Mouse (Mus musculus) cerebellum, adult 11 months (tissue): Measurements from ENCODE around the gene Ccdc33.

ENCODE experiments used
- DNase-seq: peaks from one replicate; pipeline ENCODE4 v3.0.0; 2022

The Ccdc33 gene

DNA sequence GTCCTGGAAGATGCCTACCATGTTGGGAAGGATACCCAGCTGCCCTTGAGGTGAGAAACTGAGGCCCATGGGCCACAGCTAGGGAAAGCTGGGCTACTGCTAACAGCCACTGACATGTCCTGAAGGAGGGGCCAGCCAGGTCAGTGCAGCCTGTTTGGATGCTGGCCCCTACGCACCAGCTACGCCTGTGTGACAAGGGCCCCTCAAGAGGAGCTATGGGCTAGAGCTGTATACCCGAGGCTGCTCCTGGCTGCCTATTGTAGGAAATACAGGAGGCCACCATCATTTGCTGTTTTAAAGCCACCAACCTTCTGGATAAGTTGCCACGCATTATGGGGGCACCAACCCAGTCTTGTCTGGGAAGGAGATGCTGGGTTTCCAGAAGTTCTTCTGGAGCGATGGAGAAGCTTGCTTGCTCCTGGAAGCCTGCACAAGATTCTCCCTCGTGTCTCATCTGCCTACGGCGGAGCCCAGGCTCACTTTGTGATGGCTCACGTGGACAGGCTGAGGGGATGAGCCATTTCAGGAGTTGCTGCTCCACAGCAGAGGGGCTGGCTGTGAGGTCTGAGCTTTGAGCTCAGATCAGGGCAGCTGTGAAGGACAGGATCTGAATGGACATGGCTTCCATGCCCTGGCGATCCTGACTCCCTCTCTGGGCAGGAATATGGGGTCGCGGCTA is 110.1 kb downstream of the Ccdc33 start:
- DNase-seq, result no peak

DNA sequence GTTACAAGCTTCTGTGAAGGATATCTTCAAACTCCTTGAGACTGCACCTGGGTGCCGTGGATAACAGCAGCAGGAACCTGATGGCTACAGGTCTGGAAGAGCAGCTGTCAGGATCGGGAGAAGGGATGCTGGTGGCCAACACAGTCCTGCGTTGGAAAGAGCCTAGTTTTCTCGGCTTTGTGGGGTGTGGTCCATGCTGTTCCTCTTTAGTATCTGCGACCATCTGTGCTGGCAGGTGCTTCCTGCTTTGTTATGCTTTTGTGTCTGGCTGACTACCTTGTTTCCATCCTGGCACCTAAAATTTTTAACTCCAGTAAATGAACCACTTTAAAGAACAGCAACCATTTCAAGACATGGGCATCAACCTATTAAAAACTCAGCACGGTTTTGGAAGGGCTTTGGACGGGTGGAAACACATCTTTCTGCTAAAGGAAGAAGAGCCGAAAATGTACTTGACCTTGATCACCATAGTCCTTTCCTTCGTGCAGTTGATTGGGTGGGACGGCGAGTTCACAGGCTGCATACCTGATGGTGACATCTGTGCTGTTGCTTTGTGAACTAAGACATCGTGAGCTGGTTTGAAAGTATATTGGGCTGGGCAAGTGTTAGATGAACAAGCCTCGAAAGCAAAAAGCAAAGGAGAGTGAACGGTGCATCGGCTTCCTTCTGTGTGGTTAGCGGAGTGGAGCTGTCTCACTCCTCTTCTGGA is 112.7 kb downstream of the Ccdc33 start, which contains the start of gene Cyp11a1:
TSS of gene Cyp11a1 (plus strand) at position 659 of the 709 bp plus-strand sequence.
- no peak for DNase-seq

DNA sequence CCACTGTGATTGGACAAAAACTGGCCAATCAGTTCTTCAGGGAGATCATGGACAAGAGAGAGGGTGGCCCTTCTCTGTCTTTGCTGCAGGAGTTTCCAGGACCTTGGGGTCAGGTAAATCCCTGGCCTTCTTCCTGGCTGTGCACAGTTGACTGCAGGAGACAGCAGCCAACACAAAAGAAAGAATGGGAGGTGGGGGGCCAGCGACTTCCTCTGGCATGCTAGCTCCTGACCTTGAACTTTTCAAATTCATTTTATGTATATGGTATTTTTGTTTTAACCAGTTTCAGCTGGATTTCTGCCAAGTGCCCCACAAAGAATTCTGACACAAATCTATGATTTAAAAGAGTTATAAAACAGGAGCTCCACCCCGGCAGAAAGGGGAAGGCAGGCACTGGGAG is 115.4 kb downstream of the Ccdc33 start:
- no peak for DNase-seq

DNA sequence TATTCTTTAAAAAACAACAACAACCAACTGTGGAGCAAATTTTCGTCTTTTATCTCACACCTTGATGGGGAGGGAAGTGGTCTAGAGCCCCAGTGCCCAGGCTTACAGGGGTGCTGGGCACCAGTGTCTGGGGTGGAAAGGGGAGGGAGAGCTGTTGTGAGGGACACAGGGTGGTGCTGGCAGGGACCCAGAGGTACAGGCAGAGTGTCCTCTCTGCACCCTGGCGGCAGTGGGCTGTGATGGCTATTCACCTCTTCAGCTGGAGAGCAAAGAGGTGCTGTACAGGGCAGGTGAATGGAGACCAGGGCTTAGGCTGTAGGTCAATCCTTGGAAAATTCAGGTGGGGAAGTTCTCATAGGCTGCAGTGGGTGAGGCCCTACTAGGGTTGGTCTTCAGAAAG is 118.9 kb downstream of the Ccdc33 start:
- DNase-seq, result no peak

DNA sequence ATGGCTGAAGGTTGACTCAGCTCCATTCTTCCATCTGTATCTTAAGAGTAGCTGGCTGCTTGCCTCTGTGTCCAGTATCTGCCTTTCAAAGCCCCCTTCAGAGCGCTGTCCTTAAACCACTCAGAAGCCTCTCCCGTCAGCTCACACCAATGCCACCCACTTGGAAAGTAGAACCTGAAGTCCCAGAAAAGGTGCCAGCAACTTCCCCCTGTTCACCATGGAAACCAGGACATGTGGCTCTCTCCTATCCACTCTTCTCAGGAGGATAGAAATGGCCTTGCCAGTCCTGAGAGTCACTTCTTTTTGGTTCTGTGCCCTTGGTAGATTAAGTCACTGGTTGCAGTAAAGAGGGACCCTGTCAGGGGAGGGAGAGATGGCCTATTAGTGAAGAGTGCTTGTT is 119.9 kb downstream of the Ccdc33 start:
- DNase-seq, result no peak

DNA sequence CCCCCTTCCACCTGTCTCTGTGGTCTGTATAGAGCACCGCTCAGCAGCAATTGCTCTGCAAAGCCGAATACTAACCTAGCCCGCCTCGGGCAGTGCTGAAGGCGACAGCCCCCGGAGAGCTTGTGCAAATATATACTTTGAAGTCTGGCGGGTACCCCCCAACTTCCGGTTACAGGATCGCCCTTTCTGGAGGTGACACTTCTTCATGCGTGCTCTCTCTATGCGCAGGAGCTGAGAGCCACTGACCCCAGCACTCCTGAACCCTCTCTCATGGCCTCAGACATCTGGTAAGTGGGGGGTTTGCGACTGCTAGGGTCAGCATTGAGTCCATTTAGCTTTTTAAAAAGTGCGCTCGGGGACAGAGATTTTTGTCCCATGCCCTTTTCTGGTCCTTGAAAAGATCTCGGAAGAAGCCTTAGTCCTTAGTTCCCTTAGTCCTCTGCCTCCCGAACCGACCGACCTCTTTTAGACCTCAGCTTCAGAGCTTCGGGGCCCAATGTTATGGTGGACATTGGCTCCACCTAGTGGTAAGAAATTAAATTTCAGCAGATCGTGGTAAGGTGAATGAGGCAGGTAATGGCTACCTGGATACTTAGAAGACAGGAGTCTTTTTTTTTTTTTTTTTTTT is 120.5 kb downstream of the Ccdc33 start:
- peak; percentile 76 for DNase-seq

DNA sequence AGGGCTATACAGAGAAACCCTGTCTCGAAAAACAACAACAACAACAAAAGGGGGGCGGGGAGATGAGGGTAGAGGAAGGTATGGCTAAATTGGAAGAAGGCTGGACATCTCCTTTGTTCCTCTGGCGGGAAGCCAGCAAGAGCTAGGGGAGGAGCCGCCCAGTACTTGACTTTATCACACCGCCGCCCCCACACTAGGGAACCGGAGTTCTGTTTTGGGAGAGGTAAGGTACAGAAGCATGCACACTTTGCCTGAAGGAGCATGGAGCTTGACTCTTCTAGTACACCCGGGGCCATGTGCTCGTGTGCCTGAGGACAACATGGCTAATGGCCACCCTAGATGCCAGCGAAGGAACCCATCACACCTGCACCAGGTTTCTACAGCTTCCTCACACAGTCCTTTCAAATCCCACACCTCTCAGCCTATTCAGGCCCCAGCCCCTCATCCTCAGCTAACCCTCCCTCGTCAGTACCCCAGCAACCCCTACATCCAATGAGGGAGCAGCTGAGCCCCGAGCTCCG is 121.1 kb downstream of the Ccdc33 start:
- peak; percentile 37 for DNase-seq

DNA sequence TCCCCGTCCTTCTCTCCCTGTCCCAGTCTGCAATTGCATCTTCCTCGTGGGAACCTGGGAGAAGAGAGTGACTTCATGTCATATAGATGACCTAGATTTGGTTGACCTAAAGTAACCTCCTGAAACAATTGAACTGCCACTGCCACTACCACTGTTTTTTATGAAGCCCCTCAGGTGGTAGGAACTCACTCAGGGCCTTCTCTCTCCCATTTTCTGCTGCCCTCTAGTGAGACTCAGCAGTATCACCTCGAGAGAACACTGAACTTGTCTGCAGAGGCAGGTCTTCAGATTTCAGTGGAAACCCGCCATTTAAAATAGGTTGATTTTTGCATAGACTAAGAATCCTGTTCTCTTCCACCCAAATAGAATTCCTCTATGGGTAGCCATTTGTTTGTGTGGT is 123.3 kb downstream of the Ccdc33 start:
- DNase-seq, result no peak

DNA sequence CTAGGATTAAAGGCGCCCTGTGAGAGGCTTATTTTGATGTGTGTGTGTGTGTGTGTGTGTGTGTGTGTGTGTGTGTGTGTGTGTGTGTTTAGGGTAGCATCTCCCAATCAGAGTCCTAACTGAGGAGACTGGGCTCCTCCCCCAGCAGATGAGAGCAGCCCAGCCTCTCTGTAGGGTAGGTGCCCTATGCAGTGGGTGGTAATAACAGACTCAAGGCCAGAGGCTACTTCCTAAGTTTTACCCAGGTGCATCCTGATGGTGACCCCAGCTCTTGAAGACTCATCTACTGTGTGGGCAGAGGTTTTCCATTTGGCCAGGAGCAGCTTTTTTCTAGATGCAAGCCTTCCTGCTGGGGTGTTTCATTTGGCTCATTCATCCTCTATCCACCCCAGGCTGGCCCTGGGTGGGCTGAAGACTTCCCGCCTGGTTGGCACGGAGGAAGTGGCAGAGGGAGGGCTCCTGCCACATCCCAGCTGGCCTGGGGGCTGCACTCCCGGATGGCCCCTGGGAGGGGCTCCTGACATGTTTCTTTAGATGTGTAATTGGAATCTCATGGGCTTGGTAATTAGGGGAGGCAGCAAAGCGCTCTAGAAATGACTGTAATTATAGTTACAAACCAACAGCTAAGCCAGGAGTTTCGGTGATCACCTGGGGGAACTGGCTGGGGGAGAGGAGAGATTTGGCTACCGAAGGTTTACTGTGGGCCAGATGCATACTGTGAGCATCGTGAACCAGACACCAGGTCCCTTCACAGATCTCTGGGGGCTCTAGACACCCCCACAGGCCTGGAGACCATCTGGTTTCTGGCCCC is 125.6 kb downstream of the Ccdc33 start:
- no peak for DNase-seq

DNA sequence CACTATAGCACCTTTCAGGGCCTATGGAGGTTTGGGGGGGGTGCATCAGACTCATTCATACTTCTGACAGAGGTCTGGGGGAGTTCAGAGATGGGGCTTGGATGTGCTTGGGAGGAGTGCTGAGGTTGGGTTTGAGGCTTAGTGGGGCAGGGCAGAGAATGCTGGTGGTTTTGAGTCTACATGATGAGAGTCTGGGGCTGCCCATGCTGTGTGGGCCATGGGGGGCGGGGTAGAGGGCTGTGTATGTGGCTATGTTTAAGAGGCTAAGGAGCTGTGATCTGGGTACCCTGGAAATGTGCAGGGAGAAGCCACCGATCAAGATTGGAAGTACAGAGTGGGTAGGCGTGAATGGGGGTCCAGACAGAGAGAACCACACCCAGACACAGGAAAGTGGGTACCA is 126.6 kb downstream of the Ccdc33 start:
- DNase-seq, result no peak

DNA sequence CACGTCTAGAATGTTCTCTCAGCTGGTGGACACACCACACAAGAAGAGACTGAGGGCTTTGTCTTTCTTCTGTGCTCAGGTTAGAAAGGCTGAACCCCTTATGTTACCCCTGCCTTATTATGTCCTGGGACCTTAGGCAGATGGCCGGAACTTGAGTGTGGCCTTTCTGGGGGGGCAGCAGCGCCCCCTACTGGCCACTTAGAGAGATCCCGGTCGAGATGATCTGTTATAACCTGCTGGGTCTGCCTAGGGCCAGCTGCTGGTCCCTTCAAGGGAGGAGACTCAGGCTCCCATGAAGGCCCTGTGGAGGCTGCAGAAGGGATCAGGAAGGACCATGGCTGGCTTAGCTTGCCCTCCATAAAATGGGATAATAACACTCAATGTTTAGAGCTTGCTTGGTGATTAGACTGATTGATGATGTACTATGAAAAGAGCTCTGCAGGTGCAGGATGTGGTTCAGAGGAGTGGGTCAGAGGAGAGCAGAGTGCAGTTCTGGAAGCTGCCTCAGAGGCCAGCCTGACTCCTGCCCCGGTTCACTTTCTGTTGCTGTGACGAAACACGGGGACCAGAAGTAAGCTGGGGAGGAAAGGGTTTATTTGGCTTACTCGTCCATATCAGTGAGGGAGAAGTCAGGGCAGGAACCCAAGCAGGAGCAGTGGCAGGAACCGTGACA is 128.0 kb downstream of the Ccdc33 start:
- peak; percentile 47 for DNase-seq

DNA sequence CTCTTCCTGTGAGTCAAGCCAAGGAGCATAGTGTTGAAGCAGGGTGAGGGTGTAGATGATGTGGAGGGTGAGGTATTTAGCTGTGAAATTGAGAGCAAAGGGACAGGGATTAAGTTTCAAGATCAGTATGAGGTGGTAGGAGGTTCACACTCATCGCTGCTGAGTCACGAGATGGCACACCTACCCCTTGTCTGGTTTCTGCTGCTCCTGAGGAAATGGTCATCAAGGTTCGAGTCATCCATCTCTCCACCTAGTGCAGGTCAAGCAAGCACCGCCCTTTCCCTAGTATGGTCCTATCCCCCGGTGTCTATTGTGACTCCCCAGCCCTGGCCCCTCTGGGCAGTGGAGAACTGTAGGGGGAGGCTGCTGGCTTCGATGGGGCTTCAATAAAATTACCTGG is 129.3 kb downstream of the Ccdc33 start:
- no peak for DNase-seq

DNA sequence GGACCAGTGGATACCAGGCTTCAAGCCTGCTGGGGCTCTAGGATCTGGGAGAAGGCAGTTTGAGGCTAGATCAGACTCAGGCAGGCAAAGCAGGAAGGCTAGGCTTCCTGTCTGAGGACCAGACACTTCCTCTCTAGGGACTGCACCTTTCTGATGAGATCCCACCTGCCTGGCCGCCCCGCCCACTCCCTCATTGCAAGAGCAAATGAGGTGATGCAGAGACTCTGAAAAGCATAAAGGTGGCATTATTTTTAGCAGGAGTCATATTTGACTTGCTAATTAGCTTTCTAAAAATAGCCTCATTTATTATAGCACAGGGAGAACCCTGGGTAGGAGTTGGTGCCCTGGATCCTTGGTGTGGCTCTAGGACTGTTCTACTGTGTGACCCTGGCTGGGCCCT is 130.5 kb downstream of the Ccdc33 start:
- DNase-seq, result no peak

DNA sequence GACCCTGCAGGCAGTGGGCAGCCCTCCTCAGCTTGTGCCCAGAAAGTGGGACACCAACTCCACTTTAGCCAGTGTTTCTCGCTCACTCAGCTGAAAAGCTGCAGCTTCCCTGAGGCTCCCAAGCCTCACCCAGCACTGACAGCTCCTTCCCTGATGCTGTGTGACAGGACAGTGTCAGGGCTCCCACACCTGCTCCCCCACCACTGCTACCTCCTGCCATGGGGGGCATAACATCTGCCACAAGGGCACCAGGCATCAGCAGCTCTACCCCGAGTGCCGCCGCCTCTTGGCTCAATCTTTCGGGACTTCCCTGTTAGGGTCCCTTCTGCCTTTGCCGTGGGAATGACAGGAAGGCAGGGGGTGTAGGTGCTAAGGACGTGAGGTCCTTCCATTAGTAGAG is 132.3 kb downstream of the Ccdc33 start:
- DNase-seq, result no peak

DNA sequence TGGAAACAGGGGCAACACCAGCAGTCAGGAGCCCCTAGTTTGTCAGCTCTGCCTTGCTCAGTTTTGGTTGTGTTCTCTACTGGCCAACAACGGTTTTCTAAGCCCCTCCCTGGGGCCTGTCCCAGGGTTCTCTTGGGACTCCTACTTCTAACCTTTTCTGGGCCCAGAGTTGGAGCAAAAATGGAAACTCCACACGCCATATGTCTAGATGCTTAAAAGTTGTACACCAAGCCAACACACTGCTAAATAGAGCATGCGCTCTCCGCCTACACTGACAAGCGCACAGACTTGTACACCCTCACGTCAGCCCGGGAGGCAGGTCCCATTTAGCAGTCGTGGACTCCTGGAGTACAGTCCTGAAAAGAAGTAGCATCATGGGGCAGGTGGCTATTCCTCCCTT is 133.3 kb downstream of the Ccdc33 start:
- no peak for DNase-seq

DNA sequence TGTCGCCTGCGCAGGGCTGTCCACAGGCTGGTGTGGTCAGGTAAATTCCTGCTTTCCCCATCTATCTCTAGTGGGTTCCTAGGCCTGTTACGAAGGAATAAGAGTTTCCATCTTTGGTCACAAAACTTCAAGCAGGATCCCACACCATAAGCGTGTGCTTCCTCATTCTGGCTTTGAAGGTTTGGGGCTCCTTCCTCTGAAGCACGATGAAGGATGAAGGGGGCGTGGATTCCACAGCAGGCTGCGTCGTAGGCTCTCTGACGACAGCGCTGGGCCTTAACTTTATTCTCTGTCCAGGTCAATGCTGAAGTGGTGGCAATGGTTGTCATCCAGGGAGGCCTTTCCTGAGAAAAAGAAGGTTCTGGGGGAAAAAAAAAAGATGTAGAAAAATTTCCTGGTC is 138.1 kb downstream of the Ccdc33 start:
- DNase-seq, result no peak

DNA sequence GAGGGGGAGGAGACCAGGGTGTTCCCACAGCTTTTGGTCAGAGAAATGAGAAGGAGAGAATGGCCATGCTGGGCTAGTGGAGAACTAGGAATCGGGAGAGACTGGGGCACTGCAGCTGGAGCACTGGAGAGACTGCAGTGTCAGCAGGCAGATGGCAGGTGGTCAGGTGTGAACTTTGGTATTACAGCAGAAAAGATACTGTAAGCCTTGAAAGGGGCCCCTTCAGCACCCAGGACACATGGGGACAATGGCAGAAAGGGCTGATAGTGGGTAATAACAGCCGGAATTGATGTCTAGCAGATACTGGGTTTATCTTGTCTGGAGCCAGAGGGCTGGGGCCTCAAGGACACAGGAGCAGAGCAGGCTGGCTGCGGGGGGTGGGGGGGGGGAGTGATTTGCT is 139.8 kb downstream of the Ccdc33 start:
- no peak for DNase-seq
